Mouse (Mus musculus): ENCODE data around the gene Sun1. TPM values are rescaled to one million over a fixed set of nuclear protein-coding genes. Genes with fewer than 3 reads are reported as not detected.
A peak's percentile ranks its signal among the peaks of the same experiment; 100 is the strongest.

Sun1 gene
- total RNA-seq, 2 experiments from 2014 or later = 59.1 to 83.8 TPM

GRCm38 (mm10) chr5:139282191-139282590 lies 81.8 kb downstream of the Sun1 start:
- DNase-seq (ENCODE audit: low spot score in 2 of 2) = peak; percentile 88 to 91

GRCm38 (mm10) chr5:139283460-139284180 lies 83.2 kb downstream of the Sun1 start:
- no peak for DNase-seq (ENCODE audit: low spot score in 2 of 2)

- no peak for DNase-seq (ENCODE audit: low spot score in 2 of 2)
Observed at GRCm38 (mm10) chr5:139285383-139286067, 85.1 kb downstream of the Sun1 start.

DNA sequence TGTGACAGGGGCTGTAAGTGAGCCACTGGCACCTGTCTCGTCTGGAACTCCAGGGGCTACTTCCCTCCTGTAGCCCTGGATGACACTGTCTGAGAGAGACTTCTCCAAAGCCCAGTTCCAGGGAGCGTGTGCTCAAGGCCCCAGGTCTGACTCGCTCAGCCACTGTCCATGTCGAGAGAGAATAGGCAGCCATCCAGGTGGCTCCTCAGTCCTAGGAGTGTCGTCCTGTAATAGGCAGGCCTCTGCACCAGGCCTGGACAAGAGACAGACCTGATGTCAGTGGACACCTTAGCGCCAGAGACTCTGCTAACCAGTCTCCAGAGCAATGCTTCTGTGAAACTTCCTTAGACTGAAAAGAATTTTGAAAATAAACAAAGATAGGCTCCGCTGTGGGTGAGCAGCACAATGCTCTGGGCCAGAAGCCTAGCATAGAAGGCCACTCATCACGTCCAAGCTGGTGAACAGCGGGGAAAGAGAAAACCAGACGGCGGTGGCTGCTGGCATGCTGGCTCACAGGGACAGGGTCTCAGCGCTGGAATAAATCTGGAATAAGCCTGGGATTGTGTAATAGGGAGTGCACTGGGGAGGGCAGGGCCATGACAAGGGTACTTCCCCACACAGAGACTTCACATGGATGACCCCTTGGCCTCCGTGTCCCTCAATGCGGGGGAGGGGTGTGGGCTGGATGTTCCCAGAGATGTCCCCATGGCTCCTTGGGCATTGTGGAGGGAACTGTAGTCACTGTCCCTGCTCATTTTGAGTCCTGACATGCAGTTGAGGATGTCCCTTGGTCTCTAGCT lies 85.9 kb downstream of the Sun1 start:
- DNase-seq (ENCODE audit: low spot score in 2 of 2) = no peak

DNA sequence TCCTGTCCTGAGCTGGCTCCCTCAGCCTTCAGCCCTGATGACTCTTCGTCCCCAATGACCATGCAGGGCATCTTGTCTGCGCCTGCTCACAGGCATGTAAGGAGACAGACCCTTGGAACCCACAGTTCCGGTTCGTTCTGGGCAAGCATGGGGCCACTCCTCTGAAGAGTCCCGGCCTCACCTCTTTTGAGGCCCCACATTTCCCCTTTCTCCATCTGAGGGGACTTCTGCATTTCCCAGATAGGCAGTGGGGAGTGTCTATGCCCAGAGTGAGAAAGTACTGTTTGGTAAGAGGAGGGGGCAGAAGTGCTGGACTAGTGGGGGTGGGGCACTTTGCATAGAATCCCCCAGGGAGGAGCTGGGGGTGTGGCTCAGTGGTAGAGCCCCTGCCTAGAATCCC lies 86.7 kb downstream of the Sun1 start:
- DNase-seq (ENCODE audit: low spot score in 2 of 2) = no peak

DNA sequence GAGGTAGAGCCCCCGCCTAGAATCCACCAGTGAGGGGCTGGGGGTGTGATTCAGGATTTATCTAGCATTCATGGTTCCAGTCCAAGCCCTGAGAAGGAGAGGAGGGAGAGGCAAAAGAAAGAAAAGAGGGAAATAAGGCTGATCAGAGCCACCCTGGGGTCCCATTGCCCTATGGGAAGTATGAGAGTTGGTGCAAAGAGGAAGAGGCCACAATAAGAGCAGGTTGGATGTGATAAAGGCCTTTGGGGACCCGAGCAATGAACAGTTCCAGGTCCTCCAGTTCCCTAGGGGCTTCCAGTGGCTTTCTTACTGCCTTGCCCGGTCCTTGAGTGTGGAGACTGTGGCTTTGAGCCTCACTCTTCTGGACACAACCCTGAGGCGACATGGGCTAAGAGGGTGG lies 87.3 kb downstream of the Sun1 start:
- no peak for DNase-seq (ENCODE audit: low spot score in 2 of 2)

DNA sequence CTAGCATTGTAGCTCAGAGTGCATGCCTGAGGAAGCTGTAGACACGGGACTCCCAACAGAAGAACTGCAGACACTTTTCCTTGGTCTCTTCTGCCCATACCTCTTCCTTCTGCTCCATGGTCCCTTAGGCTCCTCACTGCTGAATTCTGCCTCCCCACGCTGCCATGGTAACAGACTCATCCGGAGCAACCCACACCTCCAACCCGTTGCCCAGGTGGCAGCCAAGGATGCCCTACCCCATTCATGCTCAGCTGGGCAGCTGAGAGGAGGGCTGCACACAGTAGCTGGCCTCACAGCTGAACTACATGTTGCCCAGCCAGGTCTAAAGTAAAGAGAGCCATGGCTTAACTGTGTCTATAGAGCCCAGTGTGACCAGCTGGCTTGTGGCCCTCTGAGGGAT lies 88.2 kb downstream of the Sun1 start:
- no peak for DNase-seq (ENCODE audit: low spot score in 2 of 2)

DNA sequence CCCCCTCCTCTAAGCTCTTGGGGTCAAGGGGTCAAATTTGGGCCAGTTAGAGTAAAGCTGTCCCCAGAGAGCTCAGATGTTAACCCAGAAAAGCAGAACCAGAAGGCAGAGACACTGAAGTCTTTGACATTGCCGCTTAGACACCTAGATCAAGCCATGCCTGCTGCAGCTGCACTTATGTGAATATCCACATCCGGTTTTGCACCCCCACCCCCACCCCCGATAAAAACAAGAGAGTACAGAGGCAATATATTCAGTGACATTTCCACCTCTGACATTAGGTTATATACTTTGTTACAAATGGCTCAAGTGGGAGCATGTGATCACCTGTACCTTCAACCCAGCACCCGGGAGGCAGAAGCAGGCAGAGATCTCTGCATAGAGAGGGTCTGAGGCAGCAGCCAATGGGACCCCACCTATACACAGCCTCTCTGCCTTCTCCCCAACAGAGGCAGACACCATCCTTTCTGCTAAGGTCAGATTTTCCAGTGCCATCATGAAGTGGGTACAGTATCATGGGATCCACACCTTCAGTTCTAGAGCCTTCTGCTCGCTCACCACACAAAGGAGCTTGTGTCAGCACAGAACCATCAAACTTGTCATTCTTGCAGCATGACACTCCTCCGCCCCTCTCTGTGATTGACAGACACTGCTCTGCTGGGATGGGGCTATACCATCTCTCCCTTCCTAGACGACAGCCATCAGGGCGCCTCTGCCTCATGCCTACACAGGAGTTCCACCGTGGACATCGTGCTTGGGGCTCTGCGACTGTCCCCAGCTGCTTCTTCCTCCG lies 90.2 kb downstream of the Sun1 start:
- no peak for DNase-seq (ENCODE audit: low spot score in 2 of 2)

- DNase-seq (ENCODE audit: low spot score in 2 of 2) = no peak
Observed at GRCm38 (mm10) chr5:139291811-139292560, 91.5 kb downstream of the Sun1 start.

- no peak for DNase-seq (ENCODE audit: low spot score in 2 of 2)
Observed at GRCm38 (mm10) chr5:139294089-139294488, 93.7 kb downstream of the Sun1 start.

DNA sequence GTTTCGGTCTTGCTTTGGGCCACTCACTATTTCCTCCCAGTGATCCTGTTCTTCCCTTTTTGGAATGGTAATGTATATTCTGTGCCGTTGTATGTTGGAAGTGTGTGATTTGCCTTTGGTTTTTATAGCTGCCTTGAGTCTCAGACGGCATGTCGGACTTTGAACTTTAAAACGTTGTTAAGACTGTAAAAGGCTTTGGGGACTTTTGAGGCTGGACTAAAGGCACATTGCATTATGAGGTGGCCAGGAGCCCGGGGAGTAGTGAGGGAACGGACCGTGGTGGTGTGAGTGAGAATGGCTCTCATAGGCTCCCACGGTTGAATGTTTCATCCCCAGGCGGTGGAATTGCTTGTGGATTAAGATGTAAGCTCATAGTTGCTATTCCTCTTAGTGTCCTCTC lies 96.7 kb downstream of the Sun1 start:
- DNase-seq (ENCODE audit: low spot score in 2 of 2) = no peak

GRCm38 (mm10) chr5:139297745-139298144 lies 97.3 kb downstream of the Sun1 start:
- no peak for DNase-seq (ENCODE audit: low spot score in 2 of 2)

Other genes starting within 250 kb of the Sun1 start
- gene Pdgfa, start 203.3 kb upstream of the Sun1 start, total RNA-seq (2021) = 10 to 100 TPM; 24.6 to 34.8 TPM
- gene Prkar1b, start 50.6 kb upstream of the Sun1 start, total RNA-seq (2021) = 10 to 100 TPM; 44.4 to 67.4 TPM
- 10 to 100 TPM; 17.1 to 19.4 TPM for gene Dnaaf5, start 50.4 kb upstream of the Sun1 start, total RNA-seq (2021)
- gene Get4, start 51.7 kb downstream of the Sun1 start, total RNA-seq (2021) = 10 to 100 TPM; 65.4 to 93.6 TPM
- gene Adap1, start 125.0 kb downstream of the Sun1 start, total RNA-seq (2021) = 10 to 100 TPM in 1 of 2 experiments, 1 to 10 TPM in 1; 4.5 to 11.6 TPM
- gene Cox19, start 150.8 kb downstream of the Sun1 start, total RNA-seq (2021) = 100 to 1,000 TPM in 1 of 2 experiments, 10 to 100 TPM in 1; 75.7 to 130 TPM
- not detected for gene Cyp2w1, start 152.0 kb downstream of the Sun1 start, total RNA-seq (2021)
- gene Gpr146, start 177.1 kb downstream of the Sun1 start, total RNA-seq (2021) = 10 to 100 TPM; 11.0 to 23.9 TPM
- under 1 TPM; 0.53 to 0.93 TPM for gene C130050O18Rik, start 204.6 kb downstream of the Sun1 start, total RNA-seq (2021)
- gene Gper1, start 222.5 kb downstream of the Sun1 start, total RNA-seq (2021) = 1 to 10 TPM; 3.3 to 4.9 TPM